Comparison of ENCODE assay signal across 26 mouse cellular contexts in the genomic region with DNA sequence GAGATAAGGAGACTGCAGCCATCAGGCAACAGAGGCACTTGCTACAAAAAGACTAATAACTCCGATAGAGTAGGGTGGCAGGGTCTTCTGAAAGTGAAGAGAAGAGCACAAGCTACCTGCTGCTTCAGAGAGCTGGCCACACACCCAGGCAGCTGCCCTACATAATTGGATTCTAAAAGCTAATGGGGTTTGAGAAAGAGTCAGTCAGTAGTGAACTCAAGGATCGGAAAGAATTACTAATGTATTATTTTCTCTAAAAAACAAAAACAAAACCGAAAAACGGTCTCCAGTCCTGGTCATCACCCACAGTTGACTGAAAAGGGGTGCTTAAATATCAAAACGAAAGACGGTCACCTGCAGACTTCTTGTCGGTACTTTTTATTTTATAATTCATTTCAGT. TPM values are rescaled to one million over a fixed set of nuclear protein-coding genes. Genes with fewer than 3 reads are reported as not detected.
DNase-seq lines count a peak whose midpoint lies in the region; ATAC-seq and TF ChIP-seq lines count a peak whose summit lies in the region.
"Had no signal": no experiment of that assay in that cellular context is flagged by ENCODE, and none has a peak within 500 bp of the region (broad histone marks: within the 10 kb centered on the region; RNA-seq: fewer than 3 reads in every experiment).

No protein-coding gene starts in this region.

- H3K36me3 ChIP-seq in heart, embryonic 10.5 days: no peaks in the 10 kb centered on the region
- H3K36me3 ChIP-seq in heart, embryonic 13.5 days: no peaks in the 10 kb centered on the region
- H3K36me3 ChIP-seq in heart, adult 2 months (ENCODE audit: control insufficient read depth, insufficient read depth, low read length): no peaks in the 10 kb centered on the region
- no peaks in the 10 kb centered on the region for H3K36me3 ChIP-seq in CH12.LX (replicated peaks in 1 of 2; ENCODE audit: control insufficient read depth in 1 of 2, insufficient read depth in 1 of 2, low read length in 1 of 2)
- H3K36me3 ChIP-seq: forebrain, embryonic 10.5 days; hindbrain, embryonic 12.5 days; hindbrain, embryonic 15.5 days; intestine, embryonic 15.5 days had no signal

- intact Hi-C loops in heart, postnatal 14 days (cut with DNase I): no loop called here
- intact Hi-C loops in heart, adult 2 months (cut with DNase I): no loop called here

- TF ChIP-seq POLR2A in heart, adult 2 months (IDR thresholded peaks at IDR 0.05; ENCODE audit: insufficient read depth, low read depth, low read length): no peak
- TF ChIP-seq POLR2A in CH12.LX (IDR thresholded peaks at IDR 0.05; ENCODE audit: low read depth, low read length): no peak

- H3K27me3 ChIP-seq in heart, embryonic 10.5 days (ENCODE audit: insufficient read depth, poor library complexity, severe bottlenecking): no peaks in the 10 kb centered on the region
- H3K27me3 ChIP-seq in heart, embryonic 13.5 days (replicated peaks): no peaks in the 10 kb centered on the region
- H3K27me3 ChIP-seq in heart, adult 2 months (ENCODE audit: control insufficient read depth, insufficient read depth, low read length): no peaks in the 10 kb centered on the region
- no peaks in the 10 kb centered on the region for H3K27me3 ChIP-seq in CH12.LX (replicated peaks)
- H3K27me3 ChIP-seq: forebrain, embryonic 13.5 days; hindbrain, embryonic 12.5 days; hindbrain, embryonic 15.5 days; intestine, embryonic 15.5 days; Patski had no signal

- peak overlapping the region; percentile 15; the same call in 1 of the 2 replicates for H3K4me2 ChIP-seq in heart, embryonic 13.5 days
- 0 out of 2 replicates have a peak overlapping the region, but pooled peaks have one; percentile 3 for H3K4me2 ChIP-seq in CH12.LX (ENCODE audit: insufficient read depth, low read depth, poor library complexity, severe bottlenecking)
- H3K4me2 ChIP-seq: forebrain, embryonic 13.5 days; hindbrain, embryonic 12.5 days; hindbrain, embryonic 15.5 days; intestine, embryonic 15.5 days had no signal

- no peak overlapping the region for H3K4me3 ChIP-seq in heart, embryonic 10.5 days
- H3K4me3 ChIP-seq in heart, embryonic 13.5 days: no peak overlapping the region
- no peak overlapping the region for H3K4me3 ChIP-seq in heart, adult 2 months
- H3K4me3 ChIP-seq in layer of hippocampus, adult 2 months: no peak overlapping the region
- H3K4me3 ChIP-seq in CH12.LX (replicated peaks in 1 of 3; ENCODE audit: low read depth in 2 of 3, low read length in 2 of 3, poor library complexity in 1 of 3): no peak overlapping the region
- H3K4me3 ChIP-seq: forebrain, embryonic 10.5 days; forebrain, embryonic 13.5 days; hindbrain, embryonic 12.5 days; hindbrain, embryonic 15.5 days; intestine, embryonic 15.5 days had no signal

- DNase-seq in heart, embryonic 10.5 days (ENCODE audit: low spot score): no peak
- DNase-seq in heart, postnatal 14 days: no peak
- no peak for DNase-seq in heart, adult 2 months
- no peak for DNase-seq in layer of hippocampus, adult 2 months (ENCODE audit: low spot score in 2 of 2)
- no peak for DNase-seq in layer of hippocampus, postnatal 14 days (ENCODE audit: low spot score in 2 of 2)
- DNase-seq in CH12.LX (ENCODE audit: extremely low read depth): no peak
- no peak for DNase-seq in right cerebral cortex, postnatal 36 days (ENCODE audit: low spot score in 2 of 2)
- DNase-seq: adrenal gland, postnatal 10 days; adrenal gland, postnatal 36 days; B cell, adult 2 months; cerebellum, adult 18-20 months; cerebellum, adult 9-10 months; cerebellum, postnatal 14 days; gastrocnemius, postnatal 10 days; gastrocnemius, postnatal 36 days; heart, postnatal 10 days; kidney, adult 11 months had no signal

- H3K9me3 ChIP-seq in heart, embryonic 10.5 days: no peaks in the 10 kb centered on the region
- no peaks in the 10 kb centered on the region for H3K9me3 ChIP-seq in heart, embryonic 13.5 days
- H3K9me3 ChIP-seq in CH12.LX (replicated peaks; ENCODE audit: low read length): peaks cover 3% of the 10 kb centered on the region
- H3K9me3 ChIP-seq: forebrain, embryonic 10.5 days; forebrain, embryonic 13.5 days; G1E; hindbrain, embryonic 12.5 days; hindbrain, embryonic 15.5 days; intestine, embryonic 15.5 days had no signal

- TF ChIP-seq EP300 in heart, adult 2 months (IDR thresholded peaks at IDR 0.05; ENCODE audit: insufficient read depth, low read depth, low read length): no peak
- TF ChIP-seq EP300 in CH12.LX (IDR thresholded peaks at IDR 0.05; ENCODE audit: low read length): peak; percentile 48; the same call in 1 of the 2 replicates

- in situ Hi-C loops in CH12.LX (cut with MboI; ENCODE audit: low pct_ligation_motif_present, low pct_unique_long_range_greater_than_20kb, low sequenced_read_pairs): loop anchor here (10.0 kb wide), 1 partner anchor 55 kb away; the partner anchor contains the start of gene Ubash3b

- no peak for ATAC-seq in heart, embryonic 13.5 days (ENCODE audit: extremely low read depth, insufficient number of reproducible peaks, low FRiP score, low TSS enrichment)
- ATAC-seq: forebrain, embryonic 13.5 days; forebrain, embryonic 16.5 days; intestine, embryonic 15.5 days; Patski had no signal

- 72% methylated on average over 7 of the region's 7 CpGs for WGBS in heart, embryonic 10.5 days
- 77% methylated on average over 7 of the region's 7 CpGs for WGBS in heart, embryonic 13.5 days
- WGBS in heart, adult 2 months: 84% methylated on average over 7 of the region's 7 CpGs

- peaks cover 64% of the 10 kb centered on the region for H3K4me1 ChIP-seq in heart, embryonic 10.5 days
- H3K4me1 ChIP-seq in heart, embryonic 13.5 days: peaks cover 67% of the 10 kb centered on the region
- peaks cover 9% of the 10 kb centered on the region for H3K4me1 ChIP-seq in heart, adult 2 months (ENCODE audit: control insufficient read depth, insufficient read depth, low read length)
- peaks cover 32 to 48% of the 10 kb centered on the region in 2 experiments for H3K4me1 ChIP-seq in CH12.LX (ENCODE audit: control insufficient read depth in 1 of 2, insufficient read depth in 2 of 2)

- dilution Hi-C loops in CH12.LX (cut with MboI; ENCODE audit: extremely low pct_ligation_motif_present, extremely low pct_unique_long_range_greater_than_20kb, low sequenced_read_pairs): no loop called here

- no peak for TF ChIP-seq CTCF in heart, adult 2 months (IDR thresholded peaks at IDR 0.05)
- TF ChIP-seq CTCF in layer of hippocampus, adult 2 months (conservative IDR thresholded peaks at IDR 0.05): no peak
- TF ChIP-seq CTCF in CH12.LX (conservative IDR thresholded peaks at IDR 0.05 in 1 of 2, IDR thresholded peaks at IDR 0.05 in 1 of 2; ENCODE audit: low read depth in 2 of 2, low read length in 2 of 2): no peak

- H3K9ac ChIP-seq in heart, embryonic 13.5 days: no peak overlapping the region
- no peak overlapping the region for H3K9ac ChIP-seq in heart, adult 2 months (ENCODE audit: low read depth, low read length)
- H3K9ac ChIP-seq in CH12.LX (ENCODE audit: insufficient read depth, low read depth): no peak overlapping the region
- H3K9ac ChIP-seq: forebrain, embryonic 13.5 days; hindbrain, embryonic 12.5 days; hindbrain, embryonic 15.5 days; intestine, embryonic 15.5 days had no signal

- peak overlapping the region; percentile 81 for H3K27ac ChIP-seq in heart, embryonic 10.5 days
- peak overlapping the region; percentile 75 for H3K27ac ChIP-seq in heart, embryonic 13.5 days (replicated peaks)
- H3K27ac ChIP-seq in heart, adult 2 months: no peak overlapping the region
- peak overlapping the region; percentile 85; the same call in 1 of the 2 replicates for H3K27ac ChIP-seq in layer of hippocampus, adult 2 months
- H3K27ac ChIP-seq in CH12.LX (ENCODE audit: insufficient read depth, low read depth): no peak overlapping the region
- H3K27ac ChIP-seq: forebrain, embryonic 10.5 days; forebrain, embryonic 13.5 days; hindbrain, embryonic 12.5 days; hindbrain, embryonic 15.5 days; intestine, embryonic 15.5 days had no signal

- no peak for TF ChIP-seq RAD21 in CH12.LX (IDR thresholded peaks at IDR 0.05; ENCODE audit: low read depth, low read length)

- no peaks in the 10 kb centered on the region for H3K79me2 ChIP-seq in heart, adult 2 months (replicated peaks; ENCODE audit: control insufficient read depth, insufficient read depth, low read length)
- no peaks in the 10 kb centered on the region for H3K79me2 ChIP-seq in CH12.LX (replicated peaks; ENCODE audit: control insufficient read depth, extremely low read depth, insufficient read depth, poor library complexity, severe bottlenecking)

TF ChIP-seq in CH12.LX, 34 proteins besides CTCF, POLR2A, EP300 and RAD21 (continues in another document):
- TF ChIP-seq HCFC1 (IDR thresholded peaks at IDR 0.05; ENCODE audit: low read depth, low read length) (no peak), ZC3H11A (IDR thresholded peaks at IDR 0.05; ENCODE audit: low read depth, low read length) (no peak), CHD2 (IDR thresholded peaks at IDR 0.05; ENCODE audit: low read length) (no peak), MYC (IDR thresholded peaks at IDR 0.05; ENCODE audit: low read depth, low read length) (0 out of 2 replicates have a peak, but pooled peaks have one; percentile 14), MAFK (IDR thresholded peaks at IDR 0.05; ENCODE audit: insufficient replicate concordance, low read length) (no peak), MAX (IDR thresholded peaks at IDR 0.05; ENCODE audit: low read length) (no peak), ZMIZ1 (IDR thresholded peaks at IDR 0.05; ENCODE audit: low read depth, low read length) (no peak), ZKSCAN1 (IDR thresholded peaks at IDR 0.05; ENCODE audit: borderline replicate concordance, low read depth, low read length) (no peak), JUN (IDR thresholded peaks at IDR 0.05; ENCODE audit: insufficient read depth, low read depth, low read length) (peak; percentile 72), SMC3 (IDR thresholded peaks at IDR 0.05; ENCODE audit: low read depth, low read length) (no peak), IRF4 (IDR thresholded peaks at IDR 0.05; ENCODE audit: low read depth, low read length) (peak; percentile 44; the same call in 1 of the 2 replicates), UBTF (IDR thresholded peaks at IDR 0.05; ENCODE audit: low read depth, low read length) (no peak), NELFE (IDR thresholded peaks at IDR 0.05; ENCODE audit: low read depth, low read length) (no peak), SIN3A (IDR thresholded peaks at IDR 0.05; ENCODE audit: low read length) (no peak), GABPA (IDR thresholded peaks at IDR 0.05; ENCODE audit: insufficient replicate concordance, low read depth, low read length) (no peak)

RNA-seq across cellular contexts. Expression of gene Ubash3b, which starts 51.7 kb away (rescaled TPM):
- 13.3 and 13.8 TPM in 2 replicates for polyA plus RNA-seq in heart, embryonic 10.5 days (2016; fragmentation: Nextera tagmentation; extraction: Ambion mirVana)
- 1 to 10 TPM; 1.7 to 1.8 TPM for total RNA-seq in heart, postnatal 14 days (2021)
- polyA plus RNA-seq in heart, embryonic 13.5 days (2015; fragmentation: Nextera tagmentation; extraction: Ambion mirVana): 8.5 and 9.3 TPM in 2 replicates
- total RNA-seq in heart, adult 2 months (2021): 1 to 10 TPM; 1.5 TPM
- polyA plus RNA-seq in heart, adult 2 months (2012; rRNA removed): 1.9 and 2.0 TPM in 2 replicates
- 10 to 100 TPM; 26.7 to 27.0 TPM for total RNA-seq in layer of hippocampus, adult 2 months (2021)
- 10 to 100 TPM; 29.0 to 30.4 TPM for total RNA-seq in layer of hippocampus, postnatal 14 days (2021)
- total RNA-seq in CH12.LX (2012; rRNA removed): 4.2 and 5.0 TPM in 2 replicates
- 2.8 and 3.3 TPM in 2 replicates for total RNA-seq in CH12.LX (2014; rRNA removed)
- polyA plus RNA-seq in CH12.LX (2012; ENCODE audit: insufficient read length, low read depth): 4.5 and 4.6 TPM in 2 replicates

Comparison
In these comparisons a context has a peak if more than half of its experiments do, and no peak if none do; other contexts are left out.
1. H3K27ac ChIP-seq: peak in heart, embryonic 10.5 days (single experiment), heart, embryonic 13.5 days (single experiment) and layer of hippocampus, adult 2 months (single experiment); none in heart, adult 2 months (single experiment) and CH12.LX (single experiment).
2. RNA of gene Ubash3b, which starts 51.7 kb away (total RNA-seq): 29.0 to 30.4 TPM in layer of hippocampus, postnatal 14 days and 26.7 to 27.0 TPM in layer of hippocampus, adult 2 months; 2.8 to 5.0 TPM in CH12.LX, 1.7 to 1.8 TPM in heart, postnatal 14 days and 1.5 TPM in heart, adult 2 months; every median in the first group is over 4 times any median in the second.